Mouse (Mus musculus) frontal cortex, postnatal 14 days (tissue): ENCODE results near the gene Iqsec3.

Source experiments
- DNase-seq, 2 experiments: peaks; one replicate each; pipeline ENCODE4 v3.0.0; 2022; ENCODE audit warnings: low spot score in 2 of 2

The Iqsec3 gene

GRCm38 (mm10) chr6:121473093-121473821 lies at the start of gene Iqsec3:
Gene Iqsec3 (minus strand): TSS chr6:121473678.
- DNase-seq = peak; percentile 72 to 76

GRCm38 (mm10) chr6:121522106-121522705 lies 48.7 kb upstream of the Iqsec3 start:
- DNase-seq = no peak

- DNase-seq = no peak
Observed at GRCm38 (mm10) chr6:121521030-121521429, 47.6 kb upstream of the Iqsec3 start.

DNA sequence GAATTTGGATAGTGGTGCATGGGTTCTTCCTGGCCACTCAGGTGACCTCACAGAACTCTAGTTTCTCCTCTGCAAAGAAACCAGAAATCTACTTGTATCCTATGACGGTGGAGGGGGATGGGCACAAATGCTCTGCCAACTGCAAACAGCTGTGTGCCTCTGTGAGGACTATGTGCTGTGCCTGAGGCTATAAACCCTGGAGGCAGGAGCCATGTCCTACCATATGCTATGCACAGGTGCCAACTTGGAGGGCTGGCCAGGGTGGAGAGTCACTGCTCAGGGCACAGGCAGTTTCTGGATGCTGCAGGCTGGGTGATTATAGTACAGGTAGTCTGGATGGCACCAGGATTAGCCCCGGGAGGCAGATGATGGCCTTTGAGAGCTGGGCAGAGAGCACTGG lies 46.4 kb upstream of the Iqsec3 start:
- no peak for DNase-seq

DNA sequence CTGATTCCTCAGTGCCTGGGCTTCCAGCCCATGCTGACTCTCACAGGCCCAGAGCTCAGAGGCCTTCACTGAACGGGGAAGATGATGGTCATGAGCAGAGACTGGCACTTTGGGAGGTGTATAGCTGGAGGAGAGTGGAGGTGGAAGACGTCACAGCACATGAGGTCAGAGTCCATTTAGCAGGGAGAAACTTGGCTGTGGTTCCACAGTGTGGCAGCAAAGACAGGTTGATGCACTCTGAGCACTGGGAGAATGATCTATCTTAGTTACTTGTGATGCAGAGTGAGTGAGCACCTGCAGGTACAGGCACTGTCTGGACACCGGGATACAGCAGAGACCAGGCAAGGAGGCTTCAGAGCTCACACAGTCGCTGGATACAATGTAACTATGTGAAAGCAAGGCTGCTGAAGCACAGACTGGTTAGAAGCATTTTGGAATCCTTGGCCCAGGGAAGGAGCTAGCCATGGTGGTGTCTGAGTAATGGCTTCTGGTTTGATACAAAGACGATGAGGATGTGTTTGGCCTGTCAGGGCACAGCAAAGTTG lies 45.9 kb upstream of the Iqsec3 start:
- no peak for DNase-seq

DNA sequence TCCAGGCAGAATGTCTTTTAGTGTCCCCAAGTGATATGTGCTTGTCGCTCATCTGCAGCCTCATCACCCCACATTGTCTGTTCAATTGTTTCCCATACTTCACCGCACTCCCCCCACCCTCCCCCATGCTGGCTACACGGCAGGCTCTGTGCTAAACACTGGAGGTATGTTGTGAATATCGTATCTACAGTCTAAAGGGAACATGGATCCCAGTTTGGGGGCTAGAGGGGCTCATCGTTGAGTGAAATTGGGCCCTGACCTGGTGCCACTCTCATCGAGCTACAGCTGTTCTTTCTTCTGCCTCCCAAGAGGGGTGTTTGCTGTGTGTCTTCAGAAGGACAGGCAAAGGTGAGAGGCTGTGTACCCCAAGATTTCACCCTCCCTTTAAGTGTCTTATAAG lies 44.2 kb upstream of the Iqsec3 start:
- no peak for DNase-seq

DNA sequence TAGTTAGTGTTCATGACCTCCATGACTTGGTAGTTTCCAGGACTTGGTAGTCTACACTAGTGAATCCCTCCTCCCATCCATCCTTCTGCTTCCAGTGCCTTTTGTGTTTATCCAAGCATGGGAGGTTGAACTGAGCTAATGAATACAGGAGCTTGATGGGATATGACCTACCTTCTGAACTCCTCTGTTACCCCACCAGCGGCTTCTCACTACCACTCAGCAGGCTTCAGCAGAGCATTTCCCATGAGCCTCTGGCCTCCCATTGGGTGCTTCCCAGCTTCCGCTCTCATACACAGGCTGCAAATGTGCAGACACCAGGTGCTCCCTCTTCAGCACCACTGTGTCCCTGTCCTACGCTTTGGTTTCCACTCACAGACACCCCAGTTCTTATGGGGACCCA lies 36.9 kb upstream of the Iqsec3 start:
- no peak for DNase-seq

- DNase-seq = no peak
Observed at GRCm38 (mm10) chr6:121509871-121510270, 36.4 kb upstream of the Iqsec3 start.

DNA sequence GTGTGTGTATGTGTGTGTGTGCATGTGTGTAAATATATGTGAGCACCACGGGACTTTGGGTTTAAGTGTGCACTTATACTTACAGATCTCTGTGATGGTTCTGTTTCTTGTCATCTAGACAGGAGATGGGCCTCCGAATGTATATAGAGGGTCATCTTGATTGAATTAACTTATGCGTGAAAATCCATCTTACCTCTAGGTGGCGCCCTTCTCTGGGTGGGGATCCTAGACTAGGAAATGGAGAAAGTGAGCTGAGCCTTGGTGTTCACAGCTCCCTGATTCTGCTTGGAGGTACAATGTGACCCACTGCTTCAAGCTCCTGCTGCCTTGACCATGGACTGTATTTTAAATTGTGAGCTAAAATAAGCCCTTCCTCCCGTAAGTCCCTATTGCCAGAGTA lies 34.8 kb upstream of the Iqsec3 start:
- DNase-seq = no peak

DNA sequence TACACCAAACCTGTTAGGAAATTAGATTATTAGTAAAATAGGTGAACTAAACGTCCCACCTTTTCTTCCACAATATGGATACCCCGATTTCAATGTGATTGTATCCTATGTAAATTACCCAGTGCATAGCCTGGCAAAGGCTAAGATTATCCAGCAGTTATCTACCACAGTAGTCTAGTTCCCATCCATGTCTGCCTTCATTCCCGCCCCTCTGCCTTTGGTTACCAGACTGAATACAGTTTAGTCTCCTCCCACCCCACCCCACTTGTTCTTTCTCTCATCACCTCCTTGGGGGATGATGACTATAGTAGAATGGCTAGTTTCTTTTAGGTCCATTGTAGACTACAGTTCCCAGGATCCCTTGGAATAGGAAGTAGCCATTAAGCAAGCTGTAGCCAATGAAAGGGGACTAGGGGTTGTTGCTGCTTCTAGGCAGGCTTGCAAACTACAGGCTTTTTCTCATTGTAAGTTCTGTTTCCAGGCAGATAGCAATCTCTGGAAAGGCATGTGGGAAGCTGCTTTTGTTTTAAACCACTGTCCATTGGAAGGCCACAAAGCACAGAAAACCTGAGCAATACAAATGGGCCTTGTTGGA lies 27.7 kb upstream of the Iqsec3 start:
- no peak for DNase-seq

- DNase-seq = no peak
Observed at GRCm38 (mm10) chr6:121499856-121500255, 26.4 kb upstream of the Iqsec3 start.

- no peak for DNase-seq
Observed at GRCm38 (mm10) chr6:121498819-121499535, 25.5 kb upstream of the Iqsec3 start.

DNA sequence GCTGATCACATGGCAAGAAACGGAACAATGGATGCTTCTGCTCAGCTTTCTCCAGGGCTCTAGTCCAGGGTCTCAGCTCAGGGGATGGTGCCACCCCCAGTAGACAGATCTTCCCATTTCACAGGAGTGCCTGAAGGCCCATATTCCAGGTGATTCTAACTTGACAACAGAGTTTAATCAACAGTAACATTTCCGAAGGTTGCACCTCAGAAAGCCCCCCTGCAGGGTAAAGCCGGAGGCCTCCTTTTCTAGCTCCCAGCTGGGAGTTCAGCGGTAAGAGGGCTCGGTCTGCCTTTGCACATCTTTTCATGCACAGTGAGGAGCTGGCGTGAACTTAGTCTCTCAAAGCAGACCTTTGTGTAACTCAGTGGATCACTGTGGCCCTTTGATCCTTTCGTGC lies 22.1 kb upstream of the Iqsec3 start:
- DNase-seq = no peak

DNA sequence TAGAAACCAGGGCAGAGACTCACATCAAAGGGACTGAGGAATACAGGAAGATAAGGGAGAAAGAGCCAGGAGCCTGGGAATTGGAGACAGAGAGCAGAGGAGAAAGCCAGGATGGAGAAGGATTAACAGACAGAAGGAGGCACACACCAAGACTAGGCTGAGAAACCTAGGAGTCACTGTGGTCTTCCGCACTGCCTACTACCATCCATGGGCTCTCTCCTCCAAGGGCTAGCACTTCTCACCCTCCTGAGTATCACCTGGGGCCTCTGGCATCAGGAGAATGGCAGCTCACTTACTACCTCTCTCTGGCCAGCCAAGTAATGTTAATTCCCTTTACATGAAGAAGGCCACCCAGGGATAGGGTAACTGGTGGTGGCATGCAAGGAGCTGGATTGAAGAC lies 21.5 kb upstream of the Iqsec3 start:
- no peak for DNase-seq

DNA sequence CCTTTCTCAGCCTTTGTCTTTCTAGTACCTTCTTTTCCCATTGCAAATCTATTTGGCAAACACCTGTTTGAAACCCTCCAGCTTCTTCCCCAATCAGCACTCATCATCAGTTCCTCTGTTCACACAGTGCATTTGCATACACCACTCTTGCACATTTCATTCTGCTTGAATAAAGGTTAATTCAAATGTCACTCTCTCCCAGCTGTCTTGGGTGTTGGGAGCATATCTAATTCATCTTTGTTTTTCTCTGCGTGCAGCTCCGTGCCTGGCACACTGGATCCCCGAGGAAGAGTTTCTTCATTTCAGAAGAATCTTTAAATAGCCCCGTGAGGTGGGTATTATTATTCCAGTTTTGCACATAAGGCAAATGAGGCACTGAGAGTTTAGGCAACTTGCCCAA lies 20.8 kb upstream of the Iqsec3 start:
- no peak for DNase-seq

- DNase-seq = no peak
Observed at GRCm38 (mm10) chr6:121491339-121491738, 17.9 kb upstream of the Iqsec3 start.

- no peak for DNase-seq
Observed at GRCm38 (mm10) chr6:121472273-121472672, 1.2 kb downstream of the Iqsec3 start.

DNA sequence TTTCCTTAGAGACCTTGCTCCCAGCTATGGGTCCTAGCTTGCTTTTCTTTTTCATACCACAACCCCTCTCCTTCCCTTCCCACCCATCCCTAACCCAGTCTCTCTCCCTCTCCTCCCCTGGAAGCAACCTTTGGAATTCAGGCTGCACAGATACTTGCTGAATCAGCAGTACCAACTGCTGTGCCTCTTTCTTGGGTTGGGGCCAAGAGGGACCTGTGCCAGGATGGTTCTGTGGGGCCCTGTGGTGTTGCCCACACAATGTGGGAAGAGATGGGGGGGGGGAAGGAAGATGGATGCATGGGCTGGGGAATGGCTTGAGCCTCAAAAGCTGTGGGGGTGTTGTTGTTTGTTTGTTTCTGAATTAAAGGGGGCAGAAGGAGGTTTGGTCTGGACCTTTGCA lies 5.2 kb downstream of the Iqsec3 start:
- no peak for DNase-seq

- DNase-seq = no peak
Observed at GRCm38 (mm10) chr6:121462628-121463340, 10.7 kb downstream of the Iqsec3 start.

DNA sequence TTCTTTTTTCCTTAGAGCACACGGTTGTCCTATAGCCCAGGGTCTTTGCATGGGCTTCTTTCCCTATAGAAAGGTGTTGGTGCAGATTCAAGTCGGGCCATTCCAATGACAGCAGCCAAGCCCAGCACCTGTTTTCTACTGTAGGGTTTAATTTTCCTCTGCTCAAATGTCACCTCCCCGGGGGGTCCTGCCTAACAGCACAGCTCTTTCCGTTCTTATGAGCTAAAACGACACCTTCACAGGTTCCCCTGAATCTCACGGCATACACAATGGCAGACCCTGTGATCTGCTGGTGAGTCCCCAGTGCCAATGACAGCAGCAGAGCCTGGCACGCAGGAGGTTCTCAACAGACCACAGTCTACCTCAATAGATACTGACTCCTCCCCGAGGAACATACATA lies 16.1 kb downstream of the Iqsec3 start:
- DNase-seq = no peak

DNA sequence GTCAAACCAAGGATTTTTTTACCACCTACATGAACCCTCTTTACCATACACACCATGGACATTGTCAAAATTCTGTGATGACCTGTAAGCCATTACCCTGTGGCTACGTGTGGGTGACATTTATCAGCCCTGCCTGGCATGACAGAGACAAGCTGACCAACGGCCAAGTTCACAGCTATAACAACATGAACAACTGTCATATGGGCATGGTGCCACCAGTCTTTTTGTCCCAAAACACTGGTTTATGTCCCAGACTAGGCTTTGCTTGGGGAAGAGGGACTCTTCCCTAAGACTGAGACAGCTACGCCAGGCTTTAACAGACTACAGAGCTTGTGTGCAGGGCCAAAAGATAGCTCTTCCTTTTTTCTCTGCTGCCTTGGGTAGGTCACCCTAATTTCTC lies 16.8 kb downstream of the Iqsec3 start:
- DNase-seq = no peak
